Mouse (Mus musculus) kidney, adult 8-10 months (tissue): ENCODE results near the gene Fgfr2.

Experiments
- DNase-seq, 2 experiments: peaks; one replicate each; pipeline ENCODE4 v3.0.0; 2022

Fgfr2 gene

DNA sequence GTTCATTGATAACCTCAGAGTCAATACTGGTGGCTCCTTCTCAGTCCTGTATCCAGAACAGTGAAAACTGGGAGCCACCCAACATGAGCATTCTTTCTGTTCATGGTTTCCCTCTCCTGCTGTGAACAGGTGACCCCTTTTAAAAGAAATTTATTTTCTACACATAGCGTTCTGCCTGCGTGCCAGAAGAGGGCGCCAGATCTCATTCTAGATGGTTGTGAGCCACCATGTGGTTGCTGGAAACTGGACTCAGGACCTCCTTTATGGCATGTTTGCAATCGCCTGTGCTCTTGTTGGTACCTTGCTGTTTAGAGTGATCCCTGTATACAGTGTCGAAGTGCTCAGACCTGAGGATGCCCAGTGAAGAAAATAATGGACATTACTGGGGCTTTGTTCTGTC is 2458.5 kb downstream of the Fgfr2 start:
- DNase-seq, result no peak

DNA sequence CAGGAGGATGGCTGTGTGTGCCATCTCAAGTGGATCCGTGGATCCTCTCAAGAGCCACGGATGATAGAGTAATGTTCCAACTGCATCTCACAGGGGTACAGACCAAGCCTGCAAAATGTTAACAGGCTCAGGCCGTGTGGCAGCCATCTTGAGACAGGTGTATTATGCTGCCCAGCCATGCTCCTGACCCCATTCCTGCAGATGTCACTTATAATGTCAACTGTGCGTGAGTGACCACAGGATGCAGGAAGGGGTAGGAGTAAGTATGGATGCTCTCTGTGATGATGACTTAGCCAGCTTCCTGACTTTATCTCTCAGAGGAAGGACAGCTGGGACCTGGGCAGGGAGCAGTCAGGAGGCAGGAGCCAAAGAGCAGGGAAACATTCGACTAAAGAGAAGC is 2459.1 kb downstream of the Fgfr2 start:
- DNase-seq, result no peak

- DNase-seq, result no peak
Observed at GRCm38 (mm10) chr7:130662869-130663268, 2460.3 kb downstream of the Fgfr2 start.

GRCm38 (mm10) chr7:130662250-130662649 is 2460.9 kb downstream of the Fgfr2 start:
- DNase-seq, result no peak

DNA sequence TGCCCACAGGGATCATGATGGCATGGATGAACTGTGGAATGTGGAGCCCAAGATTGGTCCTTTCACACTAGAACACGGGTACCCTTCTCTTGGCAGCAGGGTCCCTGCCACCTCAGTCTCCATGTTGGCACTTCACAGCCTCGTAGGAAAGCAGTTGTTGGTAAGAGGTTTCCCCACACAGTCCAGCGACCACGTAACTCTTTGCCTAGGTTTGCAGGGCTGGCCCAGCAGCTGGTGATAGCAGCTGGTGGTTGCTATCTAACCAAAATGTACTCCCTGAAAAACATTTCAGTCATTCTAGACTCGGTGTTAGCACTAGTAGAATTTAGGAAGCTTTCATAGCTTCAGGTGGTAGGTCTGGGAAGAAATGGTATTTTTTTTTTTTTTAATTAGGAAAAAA is 2464.0 kb downstream of the Fgfr2 start:
- DNase-seq, result no peak

- DNase-seq, result peak; percentile 75
Observed at GRCm38 (mm10) chr7:130657751-130658150, 2465.4 kb downstream of the Fgfr2 start.

DNA sequence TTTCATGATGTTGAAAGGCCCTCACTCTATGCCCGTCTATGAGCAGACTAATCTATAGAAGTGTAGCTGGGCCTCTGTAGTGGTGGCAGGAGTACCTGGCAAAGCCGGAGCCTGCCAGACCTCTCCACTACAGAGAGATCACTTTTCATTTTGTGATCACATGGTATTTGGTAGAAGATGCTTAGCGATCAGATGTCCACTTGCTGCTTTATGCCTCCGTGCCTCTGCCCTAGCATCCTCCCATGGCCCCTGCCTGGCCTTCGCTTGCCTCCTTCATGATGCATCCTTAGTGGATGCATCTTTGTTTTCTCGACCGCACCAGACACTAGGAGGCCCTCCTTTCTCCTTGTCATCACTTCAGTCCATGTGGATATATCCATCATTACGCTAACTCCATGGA is 2466.2 kb downstream of the Fgfr2 start:
- DNase-seq, result no peak

DNA sequence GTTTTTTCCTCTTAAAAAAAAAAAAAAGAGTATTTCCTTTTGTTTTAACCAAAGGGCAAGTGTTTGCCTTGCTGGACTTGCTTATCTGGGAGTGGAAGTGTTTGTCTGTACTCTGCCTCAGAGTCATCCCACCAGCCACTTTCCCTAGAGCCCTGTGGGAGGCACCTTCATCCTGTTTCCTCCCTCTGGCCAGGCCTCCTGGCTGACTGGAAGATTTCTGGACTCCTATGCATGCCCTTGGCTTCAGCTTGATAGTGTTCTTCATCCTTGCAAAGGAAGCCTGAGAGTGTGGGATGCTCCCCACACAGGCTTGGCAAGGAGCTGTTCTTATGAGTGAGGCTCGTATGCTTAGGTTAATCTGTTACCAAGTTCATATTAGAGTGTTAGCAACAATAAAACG is 2468.6 kb downstream of the Fgfr2 start:
- peak; percentile 54 to 64 for DNase-seq

GRCm38 (mm10) chr7:130653036-130653555 is 2470.1 kb downstream of the Fgfr2 start:
- DNase-seq, result peak in 1 of 2 experiments; percentile 51

DNA sequence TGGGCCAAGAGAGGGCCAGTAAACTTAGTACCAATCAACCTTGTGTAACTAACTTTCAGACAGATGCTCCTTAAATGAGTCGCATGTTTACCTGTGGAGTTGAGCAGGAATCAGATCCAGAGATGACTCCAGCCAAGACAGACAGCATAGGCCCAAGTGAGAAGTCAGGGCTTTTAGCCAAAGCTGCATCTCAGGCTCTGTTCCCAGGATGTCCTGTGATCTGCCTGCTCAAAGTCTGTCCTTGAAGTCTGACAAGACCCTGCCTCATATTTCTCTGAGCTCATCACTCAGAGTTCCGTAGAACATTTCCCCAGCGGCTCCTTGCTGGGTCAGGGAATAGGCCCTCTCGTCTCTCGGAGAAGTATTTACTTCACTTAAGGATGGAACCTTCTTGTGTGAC is 2472.5 kb downstream of the Fgfr2 start:
- no peak for DNase-seq

DNA sequence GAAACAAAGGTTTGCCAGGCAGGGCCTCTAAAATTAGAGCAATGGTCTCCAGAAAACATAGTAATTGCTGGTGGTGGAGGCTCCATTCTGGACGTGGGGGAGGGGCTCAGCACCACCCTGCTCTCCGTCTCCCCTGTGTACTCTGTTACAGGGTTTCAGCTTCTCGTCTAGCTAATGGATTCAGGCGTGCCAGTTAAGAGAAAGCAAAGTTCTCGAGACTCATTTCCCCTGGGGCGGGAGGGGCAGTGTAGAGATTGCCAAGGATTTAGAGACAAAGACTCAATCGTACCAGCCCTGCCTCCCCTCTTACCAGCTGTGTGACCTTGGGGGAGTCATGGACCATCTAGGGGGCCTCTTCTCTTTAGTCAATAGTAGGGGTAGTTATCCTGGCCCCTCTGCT is 2473.9 kb downstream of the Fgfr2 start:
- peak; percentile 51 to 65 for DNase-seq

DNA sequence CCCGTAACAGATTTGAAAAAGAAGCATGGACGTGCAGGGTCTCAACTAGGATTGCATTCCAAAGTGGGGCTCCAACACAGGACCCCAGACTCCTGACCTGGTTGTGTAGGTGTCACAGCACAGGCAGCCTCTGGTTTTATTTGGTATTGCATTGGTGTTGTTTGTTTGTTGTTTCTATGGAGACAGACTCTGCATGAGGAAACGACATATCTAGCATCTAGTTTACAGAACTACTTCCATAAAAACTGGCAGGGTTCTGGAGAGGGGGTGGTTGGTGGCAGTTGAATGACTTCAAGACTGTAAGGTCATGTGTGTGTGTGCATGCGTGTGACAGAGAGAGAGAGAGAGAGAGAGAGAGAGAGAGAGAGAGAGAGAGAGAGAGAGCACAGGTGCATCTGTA is 2475.1 kb downstream of the Fgfr2 start:
- DNase-seq, result no peak

- peak; percentile 86 to 90 for DNase-seq
Observed at GRCm38 (mm10) chr7:130646762-130647139, 2476.4 kb downstream of the Fgfr2 start.

- DNase-seq, result peak; percentile 81
Observed at GRCm38 (mm10) chr7:130645994-130646761, 2477.0 kb downstream of the Fgfr2 start.

GRCm38 (mm10) chr7:130645332-130645993 is 2477.7 kb downstream of the Fgfr2 start:
- DNase-seq, result peak; percentile 71 to 74

DNA sequence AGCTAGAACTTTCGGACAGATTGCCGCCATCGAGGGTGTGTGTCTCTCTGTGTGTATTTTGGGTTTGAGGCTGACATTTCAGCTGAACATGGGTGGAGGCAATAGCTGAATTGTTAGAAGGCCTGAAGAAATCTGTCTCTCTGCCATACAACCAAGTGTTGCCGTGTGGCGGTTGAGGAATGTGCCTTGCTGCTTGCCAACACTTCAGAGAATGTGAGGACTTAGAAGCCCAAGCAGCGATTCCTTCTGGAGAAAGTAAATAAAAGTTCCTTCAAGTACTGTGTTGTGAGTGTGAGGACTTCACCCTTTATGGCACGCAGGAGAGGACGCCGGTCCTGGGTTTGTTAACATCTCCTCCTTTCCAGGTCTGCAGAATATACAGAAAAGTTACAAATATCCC is 2482.5 kb downstream of the Fgfr2 start:
- no peak for DNase-seq

DNA sequence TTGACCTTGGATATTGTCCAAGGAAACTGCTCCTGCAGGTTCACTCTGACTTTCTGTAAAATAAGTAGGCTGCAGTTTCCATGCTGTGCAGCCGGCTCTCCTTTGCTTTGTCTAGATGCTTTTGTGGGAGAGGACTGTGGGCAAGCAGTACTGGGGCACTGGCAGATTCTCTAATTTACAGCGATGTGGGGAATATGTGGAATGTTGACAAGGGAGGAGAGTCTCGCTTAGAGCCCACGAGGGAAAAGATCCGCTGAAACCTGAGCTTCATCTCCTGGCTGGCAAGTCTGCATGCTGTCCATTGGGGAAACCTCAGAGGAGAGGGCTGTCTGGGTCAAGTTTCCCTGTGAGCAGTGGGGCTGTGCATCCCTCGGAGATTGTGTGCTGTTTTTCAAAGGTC is 2485.3 kb downstream of the Fgfr2 start:
- no peak for DNase-seq

GRCm38 (mm10) chr7:130636902-130637301 is 2486.2 kb downstream of the Fgfr2 start:
- no peak for DNase-seq

DNA sequence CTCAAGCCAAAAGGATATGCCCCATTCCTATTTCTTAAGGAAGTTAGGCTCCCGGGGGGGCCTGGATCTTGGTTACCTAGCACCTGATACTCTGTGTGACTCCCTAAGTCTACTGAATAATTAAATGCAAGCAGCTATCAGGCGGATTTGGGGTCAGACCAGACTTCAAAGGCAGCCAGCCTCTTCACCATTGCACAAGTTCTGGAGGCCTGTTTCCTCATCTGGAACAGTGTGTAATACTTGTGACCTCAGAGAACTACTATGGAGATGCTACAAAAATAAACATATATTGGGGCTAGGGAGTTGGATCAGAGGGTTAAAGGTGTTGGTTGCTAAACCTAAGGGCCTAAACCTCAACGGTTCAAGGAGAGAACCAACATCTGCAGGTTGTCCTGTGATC is 2486.9 kb downstream of the Fgfr2 start:
- DNase-seq, result no peak

DNA sequence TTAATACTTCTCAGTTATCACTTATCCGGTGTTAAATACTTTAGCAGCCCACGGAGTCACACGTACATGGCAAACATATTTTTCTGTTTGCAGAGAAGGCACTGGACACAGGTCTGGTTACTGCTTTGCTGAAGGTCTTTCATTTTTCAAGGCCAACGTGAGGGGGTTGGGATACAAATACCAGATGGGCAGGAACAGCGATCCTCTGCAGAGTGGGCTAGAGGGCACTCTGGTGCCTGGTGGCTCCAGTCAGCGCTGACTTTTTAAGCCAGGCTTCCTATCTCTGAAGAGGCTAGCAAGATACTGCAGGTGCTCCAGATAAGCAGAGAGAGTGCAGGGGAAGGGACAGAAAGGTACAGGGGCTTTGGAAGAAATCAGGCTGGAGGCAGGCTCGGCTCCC is 2487.9 kb downstream of the Fgfr2 start:
- DNase-seq, result no peak

GRCm38 (mm10) chr7:130634259-130634871 is 2488.8 kb downstream of the Fgfr2 start:
- DNase-seq, result peak; percentile 75 to 78

DNA sequence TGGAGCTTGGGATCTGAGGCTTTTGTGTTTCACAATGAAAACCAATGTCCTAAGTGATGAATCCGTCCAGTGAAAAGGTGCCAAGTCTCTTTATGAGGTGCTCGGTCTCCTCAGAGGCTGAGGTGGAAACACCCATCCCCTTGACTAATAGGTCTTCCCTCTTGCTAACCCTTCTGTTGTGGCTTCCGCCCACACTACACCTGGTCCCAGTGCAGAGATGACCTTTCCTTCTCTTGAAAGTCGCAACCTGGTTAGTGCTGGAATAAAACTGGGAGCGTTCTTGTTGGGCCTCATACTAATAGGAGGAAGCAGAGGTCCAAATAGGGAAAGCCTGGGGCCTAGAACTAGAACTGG is 2490.8 kb downstream of the Fgfr2 start:
- no peak for DNase-seq

DNA sequence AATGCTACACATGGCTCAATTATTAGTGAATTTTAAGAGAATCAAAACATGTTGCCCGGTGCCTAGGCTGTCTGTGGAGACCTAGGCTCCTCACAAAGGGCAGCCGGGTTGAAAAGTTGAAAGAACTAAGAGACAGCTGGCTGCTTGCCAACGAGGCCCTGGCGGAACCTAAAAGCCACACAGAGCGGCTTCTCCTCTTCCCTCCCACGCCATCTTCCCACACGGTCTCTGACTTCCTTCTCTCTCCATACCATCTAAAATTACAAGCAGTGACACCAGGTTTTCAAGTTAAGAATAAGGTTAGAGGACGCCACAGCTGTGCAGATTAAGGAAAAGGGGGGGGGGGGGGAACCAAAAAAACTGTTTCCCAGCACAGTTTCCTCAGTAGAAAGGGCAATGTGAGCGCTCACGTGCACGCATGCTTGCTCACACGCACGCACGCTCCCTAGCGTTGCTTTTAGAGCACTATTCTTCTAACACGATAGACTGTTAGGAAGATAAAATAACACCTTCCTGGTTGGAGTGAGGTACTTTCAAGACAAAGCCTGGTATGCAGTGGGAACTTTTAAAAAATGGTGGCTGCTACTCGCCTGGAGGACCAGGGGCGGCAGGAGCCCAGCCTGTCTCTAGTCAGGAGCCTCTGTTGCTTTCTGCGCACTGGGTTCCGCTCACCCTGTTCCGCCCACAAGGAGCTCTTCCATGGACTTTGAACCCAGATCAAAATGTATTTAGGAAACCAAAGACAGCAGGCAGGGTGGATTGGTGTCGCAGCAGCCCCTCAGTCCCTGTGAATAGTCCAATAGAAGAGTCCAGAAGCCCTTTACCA is 2491.4 kb downstream of the Fgfr2 start:
- peak in 1 of 2 experiments; percentile 77 for DNase-seq
